Mouse (Mus musculus) midbrain, embryonic 13.5 days (tissue): ENCODE data around the gene Vps54. TPM values are rescaled to one million over a fixed set of nuclear protein-coding genes. Genes with fewer than 3 reads are reported as not detected.

Source experiments
- ATAC-seq: fragments of 200-750 bp; cut with Nextera tagmentation; 2 replicates; pipeline ENCODE4 v1.8.0; 2017; ENCODE audit warnings: mild to moderate bottlenecking, moderate TSS enrichment, moderate library complexity
- H3K27ac ChIP-seq: fragments of 300-500 bp; sonication (generic); 2 replicates; pipeline ENCODE4 v1.5.1; 2015; ENCODE audit warnings: inconsistent platforms, mild to moderate bottlenecking, moderate library complexity
- H3K27me3 ChIP-seq: fragments of 300-500 bp; sonication (generic); 2 replicates; pipeline ENCODE4 v1.6.1; 2015; ENCODE audit warnings: mild to moderate bottlenecking, inconsistent platforms
- H3K36me3 ChIP-seq: fragments of 300-500 bp; sonication (generic); 2 replicates; pipeline ENCODE4 v1.6.1; 2015; ENCODE audit warnings: mild to moderate bottlenecking, inconsistent platforms
- H3K4me1 ChIP-seq: fragments of 300-500 bp; sonication (generic); replicated peaks from 2 replicates; pipeline ENCODE4 v1.6.1; 2015; ENCODE audit warnings: inconsistent platforms
- H3K4me2 ChIP-seq: fragments of 300-500 bp; sonication (generic); replicated peaks from 2 replicates; pipeline ENCODE4 v1.6.1; 2015; ENCODE audit warnings: moderate library complexity, mild to moderate bottlenecking, inconsistent platforms
- H3K4me3 ChIP-seq: fragments of 300-500 bp; sonication (generic); replicated peaks from 2 replicates; pipeline ENCODE4 v1.5.1; 2015; ENCODE audit warnings: mild to moderate bottlenecking, inconsistent platforms
- H3K9ac ChIP-seq: fragments of 300-500 bp; sonication (generic); replicated peaks from 2 replicates; pipeline ENCODE4 v1.6.1; 2015; ENCODE audit warnings: mild to moderate bottlenecking, inconsistent platforms
- H3K9me3 ChIP-seq: fragments of 300-500 bp; sonication (generic); 2 replicates; pipeline ENCODE4 v1.6.1; 2016; ENCODE audit warnings: mild to moderate bottlenecking, inconsistent platforms
- WGBS: fragments of 180-500 bp; shearing (Covaris S2); methylation state at CpG from one replicate; pipeline ENCODE4 v1.1.7; 2015; 5-methylcytosine and 5-hydroxymethylcytosine counted together
- polyA plus RNA-seq: library from polyadenylated mRNA; unstranded; fragments of >200 nt; fragmentation: Nextera tagmentation; extraction: Ambion mirVana; gene quantifications from 2 replicates; pipeline ENCODE4 v1.2.1, GENCODE M21; 2015

Vps54 gene
- polyA plus RNA-seq, 1 experiment from 2014 or later: 11.7 TPM

DNA sequence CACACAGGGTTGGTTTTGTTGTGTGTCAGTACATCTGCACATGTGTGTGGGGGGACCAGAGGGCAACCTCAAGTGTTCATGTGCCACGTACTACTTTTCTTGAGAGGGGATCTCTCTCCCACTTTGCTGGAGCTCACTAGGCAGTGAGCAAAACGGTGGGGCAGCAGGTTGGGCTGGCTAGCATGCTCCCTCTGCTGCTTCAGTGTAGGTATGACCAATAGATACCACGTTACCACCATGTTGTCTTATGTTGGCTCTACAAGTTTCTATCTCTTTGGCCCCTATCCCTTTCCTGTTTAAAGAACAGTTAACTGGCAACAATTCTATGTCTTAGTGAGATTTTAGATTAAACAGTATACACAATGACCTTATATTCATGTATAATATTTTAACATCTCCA lies 83.3 kb downstream of the Vps54 start:
- WGBS: 85% methylated on average over 3 of the region's 3 CpGs
- Histone ChIP-seq H3K27ac (no peak overlapping the region), H3K27me3 (no peaks in the 10 kb centered on the region), H3K36me3 (peaks cover 37% of the 10 kb centered on the region), H3K9me3 (no peaks in the 10 kb centered on the region), H3K9ac (no peak overlapping the region), H3K4me3 (no peak overlapping the region), H3K4me2 (no peak overlapping the region), H3K4me1 (no peaks in the 10 kb centered on the region)
- no peak for ATAC-seq

GRCm38 (mm10) chr11:21325781-21326180 lies 86.7 kb downstream of the Vps54 start:
- Histone ChIP-seq H3K9ac (no peak overlapping the region), H3K4me1 (no peaks in the 10 kb centered on the region), H3K27me3 (no peaks in the 10 kb centered on the region), H3K36me3 (peaks cover 53% of the 10 kb centered on the region), H3K4me2 (no peak overlapping the region), H3K4me3 (no peak overlapping the region), H3K27ac (no peak overlapping the region), H3K9me3 (no peaks in the 10 kb centered on the region)
- 96% methylated on average over 5 of the region's 5 CpGs for WGBS
- ATAC-seq: no peak

GRCm38 (mm10) chr11:21326770-21327169 lies 87.7 kb downstream of the Vps54 start:
- Histone ChIP-seq H3K27me3 (no peaks in the 10 kb centered on the region), H3K36me3 (peaks cover 52% of the 10 kb centered on the region), H3K4me1 (no peaks in the 10 kb centered on the region), H3K27ac (no peak overlapping the region), H3K9ac (no peak overlapping the region), H3K9me3 (no peaks in the 10 kb centered on the region), H3K4me3 (no peak overlapping the region), H3K4me2 (no peak overlapping the region)
- 64% methylated on average over 2 of the region's 2 CpGs for WGBS
- 0 out of 2 replicates have a peak, but pooled peaks have one; percentile 62 for ATAC-seq

DNA sequence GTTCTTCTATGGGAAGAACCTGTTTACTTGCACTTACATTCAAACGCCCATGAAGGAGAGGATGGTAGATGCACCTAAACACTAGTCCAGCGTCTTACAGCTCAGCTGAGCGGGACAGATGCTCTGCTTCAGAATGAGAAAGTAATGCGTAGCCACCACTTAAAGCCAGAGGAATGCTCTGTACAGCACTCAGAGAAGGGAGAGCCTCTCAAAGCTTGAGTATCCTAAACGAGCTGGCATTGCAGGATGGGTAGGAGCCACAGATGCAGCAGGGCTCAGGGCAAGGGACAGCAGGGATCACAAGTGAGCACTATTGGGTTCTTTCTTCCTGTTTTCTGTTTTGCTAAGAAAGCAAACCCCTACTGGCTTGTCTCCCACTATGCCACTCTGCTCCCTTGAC lies 88.4 kb downstream of the Vps54 start:
- Histone ChIP-seq H3K27ac (no peak overlapping the region), H3K9ac (no peak overlapping the region), H3K4me1 (no peaks in the 10 kb centered on the region), H3K4me3 (no peak overlapping the region), H3K9me3 (no peaks in the 10 kb centered on the region), H3K36me3 (peaks cover 51% of the 10 kb centered on the region), H3K27me3 (no peaks in the 10 kb centered on the region), H3K4me2 (no peak overlapping the region)
- WGBS: 89% methylated on average over 5 of the region's 5 CpGs
- no peak for ATAC-seq

DNA sequence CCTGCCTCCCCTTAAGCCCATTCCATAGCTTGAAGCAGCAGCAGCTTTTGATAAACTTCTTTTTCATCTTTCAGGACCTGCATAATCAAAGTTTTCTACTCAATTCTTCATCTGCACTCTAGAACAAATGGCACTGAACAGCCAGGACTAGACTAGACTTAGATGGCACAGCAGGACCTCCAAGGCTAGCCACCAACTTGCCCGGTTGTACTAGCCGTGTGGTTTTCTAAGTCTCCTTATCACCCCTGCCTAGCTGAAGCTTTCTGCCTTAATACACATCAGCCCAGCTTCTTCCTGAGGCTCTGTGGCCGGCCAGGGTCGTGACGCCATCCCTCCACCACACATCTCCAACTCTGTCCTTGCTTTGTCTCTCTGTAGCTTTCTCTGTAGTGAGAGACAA lies 89.1 kb downstream of the Vps54 start:
- Histone ChIP-seq H3K4me1 (no peaks in the 10 kb centered on the region), H3K9ac (no peak overlapping the region), H3K27me3 (no peaks in the 10 kb centered on the region), H3K4me2 (no peak overlapping the region), H3K4me3 (no peak overlapping the region), H3K27ac (no peak overlapping the region), H3K9me3 (no peaks in the 10 kb centered on the region), H3K36me3 (peaks cover 54% of the 10 kb centered on the region)
- no peak for ATAC-seq
- 91% methylated on average over 5 of the region's 5 CpGs for WGBS

DNA sequence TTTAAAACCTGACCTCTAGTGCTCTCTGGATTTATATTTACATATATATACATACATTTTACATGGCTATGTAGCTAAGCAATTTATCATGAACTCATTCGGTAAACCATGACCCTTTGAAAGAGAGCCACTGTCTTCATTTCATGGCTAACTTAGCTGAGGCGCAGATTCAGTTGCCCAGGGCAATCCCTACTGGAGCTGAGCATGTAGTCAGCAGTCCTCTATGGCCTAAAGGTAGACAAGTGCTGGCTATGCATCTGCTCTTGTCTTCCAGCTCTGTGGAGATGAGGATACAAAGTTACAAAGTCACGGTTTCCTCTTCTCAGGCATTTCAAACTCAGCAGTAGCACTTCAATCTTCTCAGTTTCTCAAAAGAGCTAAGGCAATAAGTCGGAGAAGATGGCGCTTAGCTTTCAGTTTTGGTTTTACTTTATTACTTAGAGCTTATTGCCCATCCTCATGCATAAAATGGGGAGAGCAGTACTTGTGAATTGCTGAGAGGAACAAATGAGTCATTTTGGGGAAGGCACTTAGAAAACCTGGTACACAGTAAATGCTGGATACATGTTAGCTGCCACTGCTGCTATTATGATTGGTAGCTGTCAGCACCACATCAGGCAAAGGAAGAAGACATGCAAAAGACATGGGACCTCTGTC lies 93.7 kb downstream of the Vps54 start:
- H3K36me3 ChIP-seq: peaks cover 35% of the 10 kb centered on the region
- H3K4me3 ChIP-seq: no peak overlapping the region
- 97% methylated on average over 5 of the region's 5 CpGs for whole genome bisulfite sequencing
- H3K4me2 ChIP-seq: no peak overlapping the region
- no peak for ATAC-seq
- H3K27ac ChIP-seq: no peak overlapping the region
- H3K27me3 ChIP-seq: no peaks in the 10 kb centered on the region
- H3K9ac ChIP-seq: no peak overlapping the region
- no peaks in the 10 kb centered on the region for H3K4me1 ChIP-seq
- H3K9me3 ChIP-seq: no peaks in the 10 kb centered on the region

- no peak overlapping the region for H3K4me3 ChIP-seq
- H3K4me1 ChIP-seq: no peaks in the 10 kb centered on the region
- no peaks in the 10 kb centered on the region for H3K9me3 ChIP-seq
- no peak overlapping the region for H3K4me2 ChIP-seq
- no peak overlapping the region for H3K9ac ChIP-seq
- peaks cover 6% of the 10 kb centered on the region; the same call in 1 of the 2 replicates for H3K36me3 ChIP-seq
- no peak for ATAC-seq
- 100% methylated on average over 1 of the region's 1 CpGs for WGBS
- no peak overlapping the region for H3K27ac ChIP-seq
- no peaks in the 10 kb centered on the region for H3K27me3 ChIP-seq
These were observed 98.8 kb downstream of the Vps54 start for GRCm38 (mm10) chr11:21337855-21338254.

DNA sequence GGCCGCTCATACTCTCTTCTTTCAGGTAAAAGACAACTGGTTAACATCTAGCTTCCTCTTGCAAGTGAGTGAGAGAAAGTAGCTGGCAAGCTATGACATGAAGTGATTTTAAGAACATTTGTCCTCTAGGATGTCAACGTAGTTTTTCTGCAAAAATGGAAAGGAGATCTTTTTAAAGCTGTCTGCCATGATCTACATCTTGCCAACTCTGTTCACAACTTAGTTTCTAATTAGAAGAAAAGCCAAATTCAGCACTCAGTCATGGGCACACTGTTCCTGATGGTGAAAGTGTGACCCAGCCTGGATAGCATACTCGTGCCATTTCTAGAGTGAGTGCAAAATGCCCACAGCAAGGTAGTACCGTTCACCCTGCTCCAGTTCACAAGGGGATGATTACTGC lies 100.0 kb downstream of the Vps54 start:
- H3K9me3 ChIP-seq: no peaks in the 10 kb centered on the region
- H3K9ac ChIP-seq: no peak overlapping the region
- H3K4me2 ChIP-seq: no peak overlapping the region
- 88% methylated on average over 4 of the region's 4 CpGs for WGBS
- H3K36me3 ChIP-seq: 0 out of 2 replicates have a peak, but pooled peaks cover 10% of the 10 kb centered on the region
- no peaks in the 10 kb centered on the region for H3K4me1 ChIP-seq
- H3K27me3 ChIP-seq: no peaks in the 10 kb centered on the region
- no peak overlapping the region for H3K4me3 ChIP-seq
- H3K27ac ChIP-seq: no peak overlapping the region
- no peak for ATAC-seq

GRCm38 (mm10) chr11:21343490-21343889 lies 104.4 kb downstream of the Vps54 start:
- Histone ChIP-seq H3K27ac (no peak overlapping the region), H3K4me3 (no peak overlapping the region), H3K27me3 (no peaks in the 10 kb centered on the region), H3K4me1 (no peaks in the 10 kb centered on the region), H3K9me3 (no peaks in the 10 kb centered on the region), H3K4me2 (no peak overlapping the region), H3K9ac (no peak overlapping the region), H3K36me3 (peaks cover 14% of the 10 kb centered on the region; the same call in 1 of the 2 replicates)
- no peak for ATAC-seq
- WGBS: 98% methylated on average over 5 of the region's 5 CpGs

DNA sequence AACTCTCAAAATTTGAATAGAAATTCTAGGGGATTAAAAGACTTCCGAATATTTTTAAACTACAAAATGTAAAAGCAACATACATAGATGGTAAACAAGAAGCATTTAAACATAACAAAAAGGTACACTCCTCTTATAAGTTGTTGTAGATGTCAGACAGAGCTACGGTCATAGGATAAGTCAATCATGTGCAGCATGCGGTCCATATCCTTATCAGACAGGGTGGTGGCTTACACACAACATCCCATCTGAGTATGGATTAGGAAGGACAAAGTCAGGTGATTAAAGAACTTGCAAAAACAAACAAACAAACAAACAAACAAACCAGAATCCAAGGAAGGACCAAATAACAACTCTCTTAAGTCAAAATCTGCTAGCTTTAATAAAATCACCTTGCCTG lies 106.9 kb downstream of the Vps54 start:
- 96% methylated on average over 3 of the region's 3 CpGs for WGBS

GRCm38 (mm10) chr11:21348890-21349289 lies 109.8 kb downstream of the Vps54 start:
- no peaks in the 10 kb centered on the region for H3K27me3 ChIP-seq
- no peak overlapping the region for H3K4me3 ChIP-seq
- no peak overlapping the region for H3K27ac ChIP-seq
- H3K9ac ChIP-seq: no peak overlapping the region
- H3K4me2 ChIP-seq: no peak overlapping the region
- peaks cover 18% of the 10 kb centered on the region for H3K36me3 ChIP-seq
- H3K4me1 ChIP-seq: no peaks in the 10 kb centered on the region
- H3K9me3 ChIP-seq: no peaks in the 10 kb centered on the region
- ATAC-seq: no peak
- 81% methylated on average over 2 of the region's 2 CpGs for WGBS

More for the DNA sequence above, 106.9 kb downstream of the Vps54 start:
- Histone ChIP-seq H3K4me2 (no peak overlapping the region), H3K4me1 (no peaks in the 10 kb centered on the region), H3K27ac (no peak overlapping the region), H3K9me3 (no peaks in the 10 kb centered on the region), H3K36me3 (peaks cover 17% of the 10 kb centered on the region; the same call in 1 of the 2 replicates), H3K27me3 (no peaks in the 10 kb centered on the region), H3K9ac (no peak overlapping the region), H3K4me3 (no peak overlapping the region)
- ATAC-seq: no peak

GRCm38 (mm10) chr11:21351296-21351695 lies 112.2 kb downstream of the Vps54 start:
- no peaks in the 10 kb centered on the region for H3K27me3 ChIP-seq
- peaks cover 15% of the 10 kb centered on the region for H3K36me3 ChIP-seq
- H3K4me3 ChIP-seq: no peak overlapping the region
- H3K9ac ChIP-seq: no peak overlapping the region
- 87% methylated on average over 7 of the region's 7 CpGs for WGBS
- no peak overlapping the region for H3K4me2 ChIP-seq
- no peaks in the 10 kb centered on the region for H3K4me1 ChIP-seq
- no peaks in the 10 kb centered on the region for H3K9me3 ChIP-seq
- no peak overlapping the region for H3K27ac ChIP-seq
- ATAC-seq: no peak
